Mouse (Mus musculus): ENCODE data around the gene Dis3l2.
A peak's percentile ranks its signal among the peaks of the same experiment; 100 is the strongest.

- TF ChIP-seq KAT2A (IDR thresholded peaks at IDR 0.05; ENCODE audit: insufficient replicate concordance, low read length) (no peak), ETS1 (conservative IDR thresholded peaks at IDR 0.05; ENCODE audit: low read depth, low read length) (no peak), POLR2AphosphoS2 (IDR thresholded peaks at IDR 0.05; ENCODE audit: low read depth, low read length) (no peak), CTCF (conservative IDR thresholded peaks at IDR 0.05 in 1 of 2, IDR thresholded peaks at IDR 0.05 in 1 of 2; ENCODE audit: low read depth in 2 of 2, low read length in 2 of 2) (no peak), EP300 (IDR thresholded peaks at IDR 0.05; ENCODE audit: low read length) (no peak), ELF1 (IDR thresholded peaks at IDR 0.05; ENCODE audit: low read depth, low read length) (no peak), USF1 (IDR thresholded peaks at IDR 0.05; ENCODE audit: low read depth, low read length) (no peak), POLR2A (IDR thresholded peaks at IDR 0.05; ENCODE audit: low read depth, low read length) (no peak), GABPA (IDR thresholded peaks at IDR 0.05; ENCODE audit: insufficient replicate concordance, low read depth, low read length) (no peak), NRF1 (IDR thresholded peaks at IDR 0.05; ENCODE audit: low read depth, low read length) (no peak), MAFK (IDR thresholded peaks at IDR 0.05; ENCODE audit: insufficient replicate concordance, low read length) (0 out of 2 replicates have a peak, but pooled peaks have one; percentile 16), BHLHE40 (IDR thresholded peaks at IDR 0.05; ENCODE audit: low read depth, low read length) (no peak), CHD1 (IDR thresholded peaks at IDR 0.05; ENCODE audit: low read depth, low read length) (no peak)
These were observed 8.4 kb downstream of the Dis3l2 start for GRCm38 (mm10) chr1:86712045-86712444.

Measured in CH12.LX (cell line).